Mouse (Mus musculus): ENCODE results near the gene Slc22a8.

Slc22a8 gene

GRCm38 (mm10) chr19:8599229-8599628 is 8.2 kb downstream of the Slc22a8 start:
- DNase-seq (ENCODE audit: low spot score), result no peak

DNA sequence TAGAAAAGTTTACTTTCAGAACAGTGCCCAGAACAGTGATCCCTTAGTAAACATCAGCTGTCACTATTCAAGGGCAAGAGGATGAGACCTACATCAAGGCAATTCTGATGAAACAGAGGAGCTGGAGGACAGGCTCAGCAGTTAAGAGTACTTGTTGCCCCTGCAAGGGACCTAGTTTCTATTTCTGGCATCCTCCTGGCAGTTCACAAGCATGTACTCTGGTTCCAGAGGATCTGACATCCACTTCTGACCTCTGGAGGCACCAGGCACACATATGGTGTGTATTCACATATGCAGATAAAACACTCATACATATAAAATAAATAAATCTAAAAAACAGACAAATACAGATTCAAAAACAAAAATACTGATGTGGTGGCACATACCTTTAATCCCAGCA is 10.9 kb downstream of the Slc22a8 start:
- DNase-seq (ENCODE audit: low spot score), result no peak

DNA sequence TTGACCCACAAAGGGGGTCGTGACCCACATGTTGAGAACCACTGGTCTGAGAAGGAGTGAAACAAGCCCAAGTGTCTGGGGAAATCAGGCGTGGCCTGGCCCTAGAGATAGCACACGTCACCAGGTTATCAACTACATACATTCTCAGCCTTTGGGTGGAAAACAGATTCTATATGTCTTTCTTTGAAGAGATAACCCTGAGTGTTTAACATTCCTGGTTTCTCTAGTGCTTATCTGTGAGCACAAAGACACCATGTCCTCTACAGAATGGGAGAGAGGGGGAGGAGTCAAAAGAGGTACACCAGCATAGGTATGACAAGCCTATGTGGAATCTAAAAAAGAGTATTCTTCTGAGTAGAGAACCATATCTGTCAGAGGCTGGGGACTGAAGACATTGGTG is 11.9 kb downstream of the Slc22a8 start:
- DNase-seq (ENCODE audit: low spot score), result no peak

DNA sequence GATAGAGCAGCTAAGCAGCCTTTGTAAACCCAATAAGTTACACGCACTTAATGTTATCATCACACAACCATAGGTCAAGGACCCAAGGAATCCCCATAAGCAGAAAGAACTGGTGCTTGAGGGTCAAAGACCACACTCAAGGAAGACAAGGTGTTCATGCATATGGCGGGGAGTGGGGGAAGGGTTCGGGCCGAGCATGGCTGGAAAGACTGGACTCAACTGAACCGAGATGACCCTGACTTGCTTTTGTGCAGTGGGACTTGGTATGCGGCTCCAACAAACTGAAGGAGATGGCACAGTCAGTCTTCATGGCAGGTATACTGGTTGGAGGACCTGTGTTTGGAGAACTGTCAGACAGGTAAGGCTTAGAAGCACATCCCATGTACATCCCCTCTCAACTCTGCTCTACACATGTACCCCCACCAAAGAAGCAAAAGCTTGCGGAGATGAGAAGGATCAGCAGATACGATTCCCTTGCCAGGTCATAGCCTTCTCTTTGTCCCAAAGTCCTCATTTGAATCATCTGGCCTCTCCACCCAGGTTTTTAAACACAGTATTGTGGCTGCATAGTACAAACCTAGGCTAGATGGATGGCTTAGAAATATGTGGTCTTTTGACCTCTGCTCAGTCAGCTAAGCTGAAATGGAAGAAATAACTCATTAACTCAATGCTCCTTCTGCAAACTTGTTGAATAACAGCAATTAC is 13.6 kb downstream of the Slc22a8 start:
- DNase-seq (ENCODE audit: low spot score), result no peak

DNA sequence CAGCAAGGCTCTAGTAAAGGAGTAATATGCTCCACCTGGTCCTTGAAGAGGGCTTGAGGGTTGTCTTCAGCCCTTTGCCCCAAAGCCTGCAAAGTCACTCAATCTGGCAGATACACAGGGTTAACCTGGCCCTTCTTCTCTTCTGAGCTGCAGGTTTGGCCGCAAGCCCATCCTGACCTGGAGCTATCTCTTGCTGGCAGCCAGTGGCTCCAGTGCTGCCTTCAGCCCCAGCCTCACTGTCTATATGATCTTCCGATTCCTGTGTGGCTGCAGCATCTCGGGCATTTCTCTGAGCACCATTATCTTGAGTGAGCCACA is 14.1 kb downstream of the Slc22a8 start:
- no peak for DNase-seq (ENCODE audit: low spot score)

GRCm38 (mm10) chr19:8611358-8612123 is 20.5 kb downstream of the Slc22a8 start:
- DNase-seq (ENCODE audit: low spot score), result no peak

DNA sequence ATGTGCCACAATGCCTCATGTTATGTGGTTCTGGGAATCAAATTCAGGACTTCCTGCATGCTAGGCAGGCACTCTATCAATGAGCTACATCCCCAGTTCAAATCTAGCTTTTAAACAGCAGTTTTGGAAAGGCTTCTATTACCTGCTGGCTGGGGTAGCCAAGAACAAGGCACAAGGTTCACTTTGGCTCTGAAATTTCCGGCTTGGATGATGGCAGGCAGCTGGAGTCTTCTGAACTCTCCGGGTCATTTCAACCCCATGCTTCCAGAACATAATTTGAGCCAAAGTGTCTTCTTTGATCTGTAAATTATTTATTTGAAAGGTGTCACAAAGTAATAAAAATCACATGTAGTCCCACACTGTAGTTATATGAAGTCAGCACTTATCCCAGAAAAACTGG is 22.1 kb downstream of the Slc22a8 start:
- no peak for DNase-seq (ENCODE audit: low spot score)

DNA sequence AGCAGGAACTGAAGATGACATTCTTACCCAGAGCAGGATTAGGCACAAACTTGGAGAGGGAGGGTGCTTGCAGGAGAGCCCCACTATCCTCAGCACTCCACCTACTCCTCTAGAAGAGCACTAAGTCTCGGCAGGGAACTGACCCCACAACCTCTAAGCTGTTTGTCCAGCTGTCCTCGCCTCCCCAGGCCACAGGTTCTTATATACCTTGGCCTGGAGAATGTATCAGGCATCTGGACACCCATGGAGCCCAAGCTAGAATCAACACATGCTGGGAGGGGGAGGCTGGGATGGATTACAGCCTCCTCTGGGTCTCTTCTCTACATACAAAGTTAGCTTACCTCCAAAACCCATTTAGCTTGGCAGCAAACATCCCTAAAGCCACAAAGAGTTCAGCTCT is 23.3 kb downstream of the Slc22a8 start:
- no peak for DNase-seq (ENCODE audit: low spot score)

DNA sequence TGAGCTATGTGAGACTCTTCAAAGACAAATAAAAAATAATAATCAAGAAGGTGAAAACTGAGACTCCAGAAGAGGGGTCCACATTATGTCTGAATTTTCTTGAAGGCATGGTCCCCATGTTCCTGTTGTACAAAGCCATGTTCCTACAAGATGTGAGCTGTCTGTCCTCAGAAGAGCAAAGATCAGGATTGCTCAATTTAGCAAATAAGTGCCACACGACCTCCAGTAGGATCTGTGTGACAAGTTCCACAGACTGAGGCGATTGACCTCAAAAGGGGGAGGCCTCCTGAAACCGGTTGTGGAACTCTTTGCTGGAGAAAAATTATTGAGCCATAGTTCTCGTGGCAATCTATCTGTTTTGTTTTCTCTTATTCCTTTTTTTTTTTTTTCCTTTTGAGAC is 25.3 kb downstream of the Slc22a8 start:
- DNase-seq (ENCODE audit: low spot score), result no peak

- DNase-seq (ENCODE audit: low spot score), result no peak
Observed at GRCm38 (mm10) chr19:8617904-8618303, 26.9 kb downstream of the Slc22a8 start, which contains the start of gene Slc22a6. Slc22a6 (plus strand) TSS chr19:8618039.

DNA sequence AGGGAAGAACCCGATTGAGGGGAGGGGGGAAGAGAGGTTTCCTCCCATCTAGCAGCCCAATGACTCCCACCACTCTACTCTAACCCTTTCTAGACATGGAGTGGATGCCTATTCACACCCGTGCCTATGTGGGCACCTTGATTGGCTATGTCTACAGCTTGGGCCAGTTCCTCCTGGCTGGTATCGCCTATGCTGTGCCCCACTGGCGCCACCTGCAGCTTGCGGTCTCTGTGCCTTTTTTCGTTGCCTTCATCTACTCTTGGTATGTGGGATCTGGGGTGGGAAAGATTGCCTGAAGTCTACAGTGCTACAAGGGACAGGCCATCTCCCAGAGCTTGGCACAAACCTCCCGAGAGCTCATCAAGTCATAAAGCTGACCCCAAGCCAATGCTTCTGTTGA is 30.0 kb downstream of the Slc22a8 start:
- DNase-seq (ENCODE audit: low spot score), result no peak

GRCm38 (mm10) chr19:8630249-8630648 is 39.2 kb downstream of the Slc22a8 start:
- DNase-seq (ENCODE audit: low spot score), result no peak

- no peak for DNase-seq (ENCODE audit: low spot score)
Observed at GRCm38 (mm10) chr19:8630826-8631225, 39.8 kb downstream of the Slc22a8 start.

DNA sequence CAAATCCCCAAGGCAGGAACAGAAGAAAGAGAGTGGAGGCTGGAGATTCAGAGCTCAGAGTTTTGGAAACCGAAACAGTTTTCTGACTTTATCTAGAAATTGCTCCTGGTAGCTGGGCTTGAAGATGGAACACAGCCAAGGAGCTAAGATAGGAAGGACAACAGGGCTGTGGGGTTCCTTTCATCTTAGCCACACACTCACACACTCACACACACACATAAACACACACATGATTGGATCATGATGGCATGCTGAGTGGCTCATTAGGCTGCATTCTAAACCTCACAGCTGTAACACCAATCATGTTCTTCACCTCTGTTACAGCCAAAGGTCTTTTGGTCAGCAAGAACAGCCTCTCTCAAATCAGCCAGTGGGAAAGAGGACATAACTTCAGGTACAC is 41.0 kb downstream of the Slc22a8 start:
- DNase-seq (ENCODE audit: low spot score), result no peak

GRCm38 (mm10) chr19:8642086-8642485 is 51.0 kb downstream of the Slc22a8 start:
- DNase-seq (ENCODE audit: low spot score), result no peak

DNA sequence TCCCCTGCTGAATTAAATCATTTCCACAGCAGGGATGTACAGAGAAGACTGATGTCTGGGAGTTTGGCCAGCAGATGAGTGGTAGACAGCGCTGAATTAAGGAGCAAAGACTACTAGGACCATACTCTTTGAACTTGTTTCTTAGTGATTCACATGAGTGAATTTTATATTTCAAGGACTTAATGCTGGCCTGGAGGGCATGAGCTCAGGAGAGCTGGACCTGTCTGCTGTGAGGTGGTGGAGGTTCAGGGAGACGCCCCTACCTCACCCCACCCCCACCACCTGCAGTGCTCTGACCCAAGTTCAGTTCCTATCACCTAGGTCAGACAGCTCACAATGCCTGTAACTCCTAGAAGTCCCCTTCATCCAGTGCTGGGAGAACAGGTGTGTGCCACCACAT is 55.3 kb downstream of the Slc22a8 start:
- DNase-seq (ENCODE audit: low spot score), result no peak

- no peak for DNase-seq (ENCODE audit: low spot score)
Observed at GRCm38 (mm10) chr19:8655833-8656232, 64.8 kb downstream of the Slc22a8 start.

- no peak for DNase-seq (ENCODE audit: low spot score)
Observed at GRCm38 (mm10) chr19:8656341-8656740, 65.3 kb downstream of the Slc22a8 start.

Data from testis, postnatal 10 days (tissue).